Mouse (Mus musculus) kidney, postnatal 0 days (tissue): ENCODE data around the gene Ubap2l. TPM values are rescaled to one million over a fixed set of nuclear protein-coding genes. Genes with fewer than 3 reads are reported as not detected.
A peak's percentile ranks its signal among the peaks of the same experiment; 100 is the strongest.

Experiments used
- ATAC-seq: fragments of 200-750 bp; cut with Nextera tagmentation; replicated peaks from 2 replicates; pipeline ENCODE4 v1.8.0; 2017; ENCODE audit warnings: low read depth, moderate number of reproducible peaks, moderate TSS enrichment, moderate library complexity; ENCODE audit not compliant: low FRiP score
- DNase-seq: peaks from one replicate; pipeline ENCODE4 v3.0.0-alpha.2; 2016; ENCODE audit warnings: low spot score
- H3K27ac ChIP-seq: fragments of 300-500 bp; sonication (generic); 2 replicates; pipeline ENCODE4 v1.5.1; 2014; ENCODE audit warnings: mild to moderate bottlenecking
- H3K27me3 ChIP-seq: fragments of 300-500 bp; sonication (generic); 2 replicates; pipeline ENCODE4 v1.6.1; 2014; ENCODE audit warnings: low read length, mixed read lengths; ENCODE audit not compliant: insufficient read depth
- H3K36me3 ChIP-seq: fragments of 300-500 bp; sonication (generic); 2 replicates; pipeline ENCODE4 v1.6.1; 2014; ENCODE audit warnings: low read length, mixed read lengths; ENCODE audit not compliant: insufficient read depth
- H3K4me1 ChIP-seq: fragments of 300-500 bp; sonication (generic); replicated peaks from 2 replicates; pipeline ENCODE4 v1.6.1; 2014; ENCODE audit warnings: antibody characterized with exemption, low read length, mixed read lengths; ENCODE audit not compliant: insufficient read depth
- H3K4me2 ChIP-seq: fragments of 300-500 bp; sonication (generic); 2 replicates; pipeline ENCODE4 v1.6.1; 2014; ENCODE audit warnings: mild to moderate bottlenecking, low read length, moderate library complexity, mixed read lengths
- H3K4me3 ChIP-seq: fragments of 300-500 bp; sonication (generic); replicated peaks from 2 replicates; pipeline ENCODE4 v1.5.1; 2014; ENCODE audit warnings: low read depth, low read length
- H3K9ac ChIP-seq: fragments of 300-500 bp; sonication (generic); 2 replicates; pipeline ENCODE4 v1.6.1; 2014; ENCODE audit warnings: low read depth, low read length
- H3K9me3 ChIP-seq: fragments of 300-500 bp; sonication (generic); replicated peaks from 2 replicates; pipeline ENCODE4 v1.6.1; 2016; ENCODE audit warnings: low read length, inconsistent platforms, mixed read lengths
- CTCF ChIP-seq: IDR thresholded peaks from 2 replicates; pipeline ENCODE4 v1.5.1; 2016; ENCODE audit warnings: antibody characterized with exemption, low read depth, mild to moderate bottlenecking, moderate library complexity
- WGBS: fragments of 180-500 bp; shearing (Covaris S2); extraction: QIAGEN DNeasy Blood & Tissue Kit; methylation state at CpG from one replicate; pipeline ENCODE4 v1.1.7; 2014; 5-methylcytosine and 5-hydroxymethylcytosine counted together
- polyA plus RNA-seq: library from polyadenylated mRNA; unstranded; fragments of >200 nt; fragmentation: Nextera tagmentation; extraction: Ambion mirVana; gene quantifications from 2 replicates; pipeline ENCODE4 v1.2.1, GENCODE M21; 2015

Gene Ubap2l
- 150 TPM in 2 replicates for polyA plus RNA-seq

DNA sequence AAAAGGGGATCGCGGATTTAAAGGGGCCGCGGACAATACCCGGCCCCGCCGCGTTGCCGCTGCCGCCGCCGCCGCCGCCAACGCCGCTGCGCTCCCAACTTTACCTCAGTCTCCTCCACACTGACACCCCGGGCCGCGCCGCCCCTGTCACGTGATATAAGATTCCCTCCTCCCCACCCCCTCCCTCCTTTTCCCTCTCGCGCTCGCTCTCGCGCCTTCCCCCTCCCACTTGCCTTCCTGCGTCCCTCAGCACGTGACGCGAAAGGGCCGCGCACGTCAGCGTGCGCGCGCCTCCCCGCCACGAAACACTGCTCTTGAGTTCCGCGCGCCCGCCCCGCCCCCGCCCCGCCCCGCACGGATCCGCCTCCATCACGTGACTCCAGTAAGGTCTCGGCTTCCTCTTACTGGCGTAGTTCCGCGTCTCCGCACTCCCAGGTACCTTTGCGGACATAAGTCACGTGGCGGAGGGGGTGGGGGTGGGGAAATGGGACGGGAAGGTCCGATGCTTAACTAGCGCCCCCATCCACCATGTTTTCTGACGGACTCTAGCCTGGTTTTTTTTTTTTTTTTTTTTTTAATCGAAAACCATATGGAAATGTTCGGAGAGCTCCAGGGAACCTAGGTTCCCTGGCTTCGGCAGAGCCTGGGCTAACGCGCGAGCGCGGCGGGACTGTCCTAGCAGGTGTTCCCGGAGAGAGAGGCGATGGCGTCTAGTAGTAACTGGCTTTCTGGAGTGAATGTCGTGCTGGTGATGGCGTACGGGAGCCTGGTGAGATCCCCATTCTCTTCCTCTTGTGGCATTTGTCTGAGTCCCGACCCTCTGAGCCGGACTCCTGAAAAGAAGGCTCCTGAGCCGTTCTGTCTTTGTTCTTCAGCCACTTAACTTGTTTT, at the start of gene Ubap2l:
Ubap2l (minus strand) TSS at position 278 of the 891 bp plus-strand sequence.
- Histone ChIP-seq H3K27me3 (no peaks in the 10 kb centered on the region), H3K27ac (peak within 1 kb of the TSS; percentile 96), H3K4me3 (peak within 1 kb of the TSS; percentile 70), H3K9ac (peak within 1 kb of the TSS; percentile 92), H3K9me3 (no peaks in the 10 kb centered on the region), H3K4me1 (peaks cover 11% of the 10 kb centered on the region; the same call in 1 of the 2 replicates), H3K36me3 (peaks cover 21% of the 10 kb centered on the region), H3K4me2 (peak within 1 kb of the TSS; percentile 62)
- WGBS = under 1% methylated on average over 65 of the region's 81 CpGs
- peak; percentile 34; the same call in 1 of the 2 replicates for TF ChIP-seq CTCF
- peak; percentile 98 for DNase-seq
- ATAC-seq = peak; percentile 91

DNA sequence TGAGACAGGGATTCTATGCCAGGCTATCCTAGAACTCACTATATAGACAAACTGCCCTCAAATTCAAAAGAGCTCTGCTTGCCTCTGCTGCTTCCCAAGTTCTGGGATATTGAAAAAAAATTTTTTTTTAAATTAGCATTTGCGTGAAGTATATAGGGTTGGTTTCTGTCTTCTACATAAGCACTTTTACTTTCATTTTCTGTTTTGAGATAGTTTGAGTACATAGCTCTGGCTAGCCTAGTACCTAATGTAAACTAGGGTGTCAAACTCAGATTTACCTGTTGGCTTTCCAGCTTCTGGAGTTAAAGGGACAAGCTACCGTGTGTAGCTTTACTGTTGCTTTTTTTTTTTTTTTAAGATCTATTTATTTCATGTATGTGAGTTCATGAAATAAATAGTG, 49.2 kb upstream of the Ubap2l start:
- TF ChIP-seq CTCF = no peak
- Histone ChIP-seq H3K36me3 (0 out of 2 replicates have a peak, but pooled peaks cover 10% of the 10 kb centered on the region), H3K4me3 (no peak overlapping the region), H3K27me3 (no peaks in the 10 kb centered on the region), H3K9ac (no peak overlapping the region), H3K27ac (no peak overlapping the region), H3K9me3 (no peaks in the 10 kb centered on the region), H3K4me1 (no peaks in the 10 kb centered on the region), H3K4me2 (no peak overlapping the region)
- ATAC-seq (no peak), DNase-seq (no peak)
- WGBS = 89% methylated on average over 2 of the region's 2 CpGs

DNA sequence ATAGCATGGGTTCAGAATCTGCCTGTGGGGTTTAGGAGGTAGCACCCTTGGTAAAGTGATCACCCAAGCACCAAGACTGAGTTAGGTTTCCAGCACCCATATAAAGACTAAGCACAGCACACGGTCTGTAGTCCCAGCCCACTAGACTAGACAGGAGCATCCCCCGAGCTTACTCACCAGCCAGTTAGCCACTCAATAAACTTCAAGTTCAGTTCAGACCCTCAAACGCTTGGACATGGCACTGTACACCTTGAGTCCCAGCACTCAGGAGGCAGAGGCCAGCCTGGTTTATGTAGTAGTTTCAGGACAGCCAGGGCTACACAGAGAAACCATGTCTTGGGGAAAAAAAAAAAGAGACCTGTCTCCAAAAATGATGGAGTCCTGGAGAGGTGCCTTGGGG, 48.6 kb upstream of the Ubap2l start:
- Histone ChIP-seq H3K27me3 (no peaks in the 10 kb centered on the region), H3K9ac (no peak overlapping the region), H3K4me2 (no peak overlapping the region), H3K9me3 (no peaks in the 10 kb centered on the region), H3K4me1 (no peaks in the 10 kb centered on the region), H3K36me3 (0 out of 2 replicates have a peak, but pooled peaks cover 10% of the 10 kb centered on the region), H3K4me3 (no peak overlapping the region), H3K27ac (no peak overlapping the region)
- ATAC-seq = no peak
- WGBS = 94% methylated on average over 3 of the region's 3 CpGs
- no peak for TF ChIP-seq CTCF
- no peak for DNase-seq

DNA sequence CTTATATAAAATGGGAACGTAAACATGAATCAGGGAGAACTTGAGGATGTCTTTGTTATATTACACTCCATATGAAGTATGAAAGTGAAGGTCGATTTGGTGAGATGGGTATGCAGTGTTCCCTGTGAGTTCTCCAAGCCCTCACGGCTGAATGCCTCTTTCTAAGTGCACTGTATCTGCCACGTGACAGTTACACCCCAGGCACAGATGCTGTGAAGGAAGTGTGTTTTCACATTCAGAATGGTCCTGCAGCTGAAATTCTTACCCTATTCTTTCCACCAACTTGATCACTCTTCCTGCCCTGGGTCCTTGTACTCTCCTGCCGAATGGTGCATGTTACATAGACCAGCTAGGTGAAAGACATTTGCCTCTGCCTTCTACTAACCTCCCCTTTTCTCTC, 45.5 kb upstream of the Ubap2l start:
- Histone ChIP-seq H3K9ac (no peak overlapping the region), H3K9me3 (no peaks in the 10 kb centered on the region), H3K36me3 (peaks cover 27% of the 10 kb centered on the region), H3K27ac (0 out of 2 replicates have a peak overlapping the region, but pooled peaks have one; percentile 31), H3K4me2 (no peak overlapping the region), H3K4me1 (no peaks in the 10 kb centered on the region), H3K27me3 (no peaks in the 10 kb centered on the region), H3K4me3 (no peak overlapping the region)
- no peak for TF ChIP-seq CTCF
- DNase-seq (no peak), ATAC-seq (no peak)
- WGBS = 74% methylated on average over 5 of the region's 5 CpGs

DNA sequence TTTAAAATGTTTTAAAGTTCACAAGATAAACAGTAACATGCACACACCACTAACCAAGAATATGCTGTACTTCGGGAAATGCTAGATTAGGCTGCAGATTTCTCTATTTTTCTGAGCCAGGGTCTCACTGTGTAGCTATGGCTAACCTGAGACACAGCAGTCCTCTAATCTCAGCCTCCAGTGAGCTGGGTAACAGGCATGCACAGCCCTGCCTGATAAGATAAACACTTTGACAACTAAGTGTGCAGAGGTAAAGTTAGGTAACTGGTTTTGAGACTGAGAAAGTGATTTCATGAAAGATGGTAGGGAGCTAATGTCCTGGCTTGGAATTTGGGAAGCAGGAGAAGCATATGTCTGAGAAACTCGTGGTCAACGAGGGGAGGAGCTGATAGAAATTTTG, 42.0 kb upstream of the Ubap2l start:
- Histone ChIP-seq H3K4me3 (no peak overlapping the region), H3K4me1 (no peaks in the 10 kb centered on the region), H3K9ac (no peak overlapping the region), H3K27ac (no peak overlapping the region), H3K9me3 (no peaks in the 10 kb centered on the region), H3K27me3 (no peaks in the 10 kb centered on the region), H3K4me2 (no peak overlapping the region), H3K36me3 (peaks cover 54% of the 10 kb centered on the region)
- DNase-seq = no peak
- ATAC-seq = no peak
- TF ChIP-seq CTCF = no peak
- WGBS = 94% methylated on average over 3 of the region's 3 CpGs

DNA sequence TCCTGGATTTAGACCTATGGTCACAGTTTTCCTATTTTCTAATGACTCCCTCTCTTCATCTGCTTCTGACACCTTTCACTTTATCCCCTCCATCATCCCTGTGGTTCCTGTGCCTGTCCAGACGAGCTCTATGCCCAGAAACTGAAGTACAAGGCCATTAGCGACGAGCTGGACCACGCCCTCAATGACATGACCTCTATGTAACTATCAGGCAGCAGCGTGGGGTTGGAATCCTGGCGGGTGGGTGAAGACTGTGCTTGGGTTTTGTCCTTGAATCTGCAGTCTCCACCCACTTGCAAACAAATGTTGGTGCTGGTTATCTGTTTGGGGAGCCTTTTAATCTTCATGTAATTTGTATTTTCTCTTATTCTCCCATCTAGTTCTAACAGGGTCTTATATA, 38.5 kb upstream of the Ubap2l start:
- no peak for DNase-seq
- H3K4me1 ChIP-seq = no peaks in the 10 kb centered on the region
- TF ChIP-seq CTCF = no peak

More for the DNA sequence above, 38.5 kb upstream of the Ubap2l start:
- H3K9ac ChIP-seq = no peak overlapping the region
- peaks cover 78% of the 10 kb centered on the region for H3K36me3 ChIP-seq
- ATAC-seq = no peak
- H3K4me3 ChIP-seq = no peak overlapping the region
- no peak overlapping the region for H3K27ac ChIP-seq
- WGBS = 80% methylated on average over 6 of the region's 6 CpGs
- H3K9me3 ChIP-seq = no peaks in the 10 kb centered on the region
- H3K27me3 ChIP-seq = no peaks in the 10 kb centered on the region
- no peak overlapping the region for H3K4me2 ChIP-seq
